Mouse (Mus musculus): ENCODE data around the gene Vapa. TPM values are rescaled to one million over a fixed set of nuclear protein-coding genes. Genes with fewer than 3 reads are reported as not detected.
"Not testable (repeated sequence)": the region's sequence is repeated elsewhere in the genome, so short reads cannot be mapped to it uniquely, and the experiment has no call there.

Gene Vapa
- polyA plus RNA-seq, 1 experiment from 2014 or later, result 204 TPM

- Histone ChIP-seq H3K9ac (no peak overlapping the region), H3K4me1 (no peaks in the 10 kb centered on the region), H3K27ac (no peak overlapping the region), H3K4me3 (replicated peaks) (no peak overlapping the region), H3K4me2 (no peak overlapping the region), H3K27me3 (replicated peaks) (no peaks in the 10 kb centered on the region), H3K36me3 (no peaks in the 10 kb centered on the region), H3K9me3 (no peaks in the 10 kb centered on the region)
- 64% methylated on average over 9 of the region's 9 CpGs for WGBS
- no peak for ATAC-seq (ENCODE audit: insufficient read depth, low FRiP score, low read depth)
Measured at GRCm38 (mm10) chr17:65558788-65559187, 54.6 kb downstream of the Vapa start.

DNA sequence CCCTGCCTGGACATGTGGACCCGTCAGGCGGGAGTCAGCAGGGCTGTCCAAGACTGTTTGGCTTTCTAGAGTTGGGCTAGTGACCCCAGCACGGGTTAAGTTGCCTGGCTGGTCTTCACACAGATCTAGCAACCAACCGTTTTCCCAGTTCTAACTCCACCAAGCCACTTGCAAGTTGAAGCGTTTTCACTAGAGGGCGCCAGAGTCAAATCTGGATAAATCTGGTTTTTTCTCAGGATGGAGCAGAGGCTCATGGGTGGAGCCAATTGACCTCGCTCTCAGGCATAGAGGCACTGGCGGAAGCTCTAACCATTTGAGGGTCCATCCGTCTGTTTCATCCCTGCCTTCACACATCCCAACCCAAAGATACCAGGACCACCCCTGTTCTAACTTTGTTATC, 55.1 kb downstream of the Vapa start:
- no peaks in the 10 kb centered on the region for H3K36me3 ChIP-seq
- H3K9ac ChIP-seq, result no peak overlapping the region
- WGBS, result 48% methylated on average over 9 of the region's 9 CpGs
- no peak overlapping the region for H3K4me3 ChIP-seq (replicated peaks)
- no peaks in the 10 kb centered on the region for H3K9me3 ChIP-seq
- ATAC-seq (ENCODE audit: insufficient read depth, low FRiP score, low read depth), result no peak
- H3K4me1 ChIP-seq, result no peaks in the 10 kb centered on the region
- no peak overlapping the region for H3K27ac ChIP-seq
- H3K4me2 ChIP-seq, result no peak overlapping the region
- H3K27me3 ChIP-seq (replicated peaks), result no peaks in the 10 kb centered on the region

- ATAC-seq (ENCODE audit: insufficient read depth, low FRiP score, low read depth), result no peak
- no peaks in the 10 kb centered on the region for H3K4me1 ChIP-seq
- no peaks in the 10 kb centered on the region for H3K36me3 ChIP-seq
- no peak overlapping the region for H3K4me3 ChIP-seq (replicated peaks)
- H3K4me2 ChIP-seq, result no peak overlapping the region
- no peak overlapping the region for H3K27ac ChIP-seq
- H3K9me3 ChIP-seq, result no peaks in the 10 kb centered on the region
- no peaks in the 10 kb centered on the region for H3K27me3 ChIP-seq (replicated peaks)
- H3K9ac ChIP-seq, result no peak overlapping the region
- WGBS, result 60% methylated on average over 6 of the region's 6 CpGs
Measured at GRCm38 (mm10) chr17:65557212-65557611, 56.1 kb downstream of the Vapa start.

- no peaks in the 10 kb centered on the region for H3K36me3 ChIP-seq
- WGBS, result 57% methylated on average over 10 of the region's 10 CpGs
- ATAC-seq (ENCODE audit: insufficient read depth, low FRiP score, low read depth), result no peak
- H3K27ac ChIP-seq, result no peak overlapping the region
- no peaks in the 10 kb centered on the region for H3K27me3 ChIP-seq (replicated peaks)
- no peaks in the 10 kb centered on the region for H3K4me1 ChIP-seq
- H3K4me3 ChIP-seq (replicated peaks), result no peak overlapping the region
- H3K9ac ChIP-seq, result no peak overlapping the region
- no peak overlapping the region for H3K4me2 ChIP-seq
- no peaks in the 10 kb centered on the region for H3K9me3 ChIP-seq
Measured at GRCm38 (mm10) chr17:65556798-65557197, 56.6 kb downstream of the Vapa start.

DNA sequence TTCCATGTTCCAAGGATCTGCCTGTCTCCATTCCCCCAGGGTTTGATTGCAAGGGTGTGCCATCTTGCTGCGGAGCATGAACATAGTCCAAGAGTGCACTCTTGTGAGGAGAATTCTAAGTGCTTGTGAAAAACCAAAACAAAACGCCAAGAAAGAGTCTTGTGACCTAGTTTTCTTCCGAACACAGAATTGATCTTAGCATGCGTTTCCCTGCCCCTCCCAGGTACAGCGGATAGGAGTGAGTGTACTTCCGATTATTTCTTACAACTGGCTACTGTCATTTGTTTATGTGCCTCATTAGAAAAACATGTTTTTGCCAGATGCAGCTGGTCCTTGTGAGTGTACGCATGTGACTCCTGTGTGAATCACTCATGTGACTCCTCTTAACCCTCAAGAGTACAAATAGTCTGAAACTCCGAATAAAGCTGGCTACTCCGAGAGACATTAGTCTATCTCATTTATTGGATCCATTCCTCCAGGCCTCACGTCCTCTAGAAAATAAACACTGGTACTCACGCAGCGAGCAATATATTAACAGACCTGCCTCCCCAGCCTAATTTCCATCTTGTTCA, 60.8 kb downstream of the Vapa start:
- Histone ChIP-seq H3K27ac (no peak overlapping the region), H3K27me3 (replicated peaks) (no peaks in the 10 kb centered on the region), H3K4me1 (0 out of 2 replicates have a peak, but pooled peaks cover 2% of the 10 kb centered on the region), H3K9ac (no peak overlapping the region), H3K9me3 (no peaks in the 10 kb centered on the region), H3K36me3 (no peaks in the 10 kb centered on the region), H3K4me2 (no peak overlapping the region), H3K4me3 (replicated peaks) (no peak overlapping the region)
- ATAC-seq (ENCODE audit: insufficient read depth, low FRiP score, low read depth), result no peak
- 49% methylated on average over 12 of the region's 12 CpGs for WGBS

DNA sequence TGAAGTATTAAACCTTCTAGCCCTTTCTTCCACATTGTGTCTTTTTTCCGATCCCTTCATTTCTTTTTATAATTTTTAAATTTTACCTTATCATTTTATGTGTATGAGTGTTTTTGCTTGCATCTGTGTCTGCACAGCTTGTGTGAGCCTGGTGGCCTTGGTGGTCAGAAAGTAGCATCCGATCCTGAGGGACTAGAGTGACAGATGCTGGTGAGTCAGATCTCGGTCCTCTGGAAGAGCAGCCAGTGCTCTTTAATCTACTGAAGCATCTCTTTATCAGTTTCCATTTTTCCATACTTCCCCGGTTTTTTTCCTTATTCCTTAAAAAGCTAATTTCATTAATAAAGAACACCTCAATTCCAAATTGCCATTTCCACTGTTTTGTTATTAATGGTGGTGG, 63.0 kb downstream of the Vapa start:
- Histone ChIP-seq H3K4me2 (no peak overlapping the region), H3K9ac (no peak overlapping the region)
- no peak for ATAC-seq (ENCODE audit: insufficient read depth, low FRiP score, low read depth)

GRCm38 (mm10) chr17:65548698-65549365, 64.5 kb downstream of the Vapa start:
- Histone ChIP-seq H3K4me1 (0 out of 2 replicates have a peak, but pooled peaks cover 2% of the 10 kb centered on the region), H3K4me2 (no peak overlapping the region), H3K27ac (no peak overlapping the region), H3K27me3 (replicated peaks) (no peaks in the 10 kb centered on the region), H3K9me3 (no peaks in the 10 kb centered on the region), H3K4me3 (replicated peaks) (no peak overlapping the region), H3K9ac (no peak overlapping the region), H3K36me3 (no peaks in the 10 kb centered on the region)
- peak; percentile 43; the same call in 1 of the 2 replicates for ATAC-seq (ENCODE audit: insufficient read depth, low FRiP score, low read depth)
- 43% methylated on average over 18 of the region's 18 CpGs for WGBS

More for the DNA sequence above, 63.0 kb downstream of the Vapa start:
- Histone ChIP-seq H3K27me3 (replicated peaks) (no peaks in the 10 kb centered on the region), H3K9me3 (no peaks in the 10 kb centered on the region), H3K4me1 (0 out of 2 replicates have a peak, but pooled peaks cover 2% of the 10 kb centered on the region), H3K36me3 (no peaks in the 10 kb centered on the region), H3K4me3 (replicated peaks) (no peak overlapping the region), H3K27ac (no peak overlapping the region)
- WGBS, result 86% methylated on average over 4 of the region's 4 CpGs

DNA sequence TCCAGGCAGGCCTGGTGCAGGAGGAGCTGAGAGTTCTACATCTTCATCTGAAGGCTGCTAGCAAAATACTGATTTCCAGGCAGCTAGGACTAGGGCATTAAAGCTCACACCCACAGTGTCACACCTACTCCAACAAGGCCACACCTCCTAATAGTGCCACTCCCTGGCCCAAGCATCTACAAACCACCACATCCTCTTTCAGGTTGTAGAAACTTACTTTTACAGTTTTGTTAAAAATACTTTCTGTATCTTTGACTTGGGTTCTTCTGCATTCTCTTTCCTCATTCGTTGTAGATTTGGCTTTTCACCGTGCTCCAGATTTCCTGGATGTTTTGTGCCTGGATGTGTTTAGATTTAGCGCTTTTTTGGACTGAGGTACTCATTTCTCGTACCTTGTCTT, 67.1 kb downstream of the Vapa start:
- not testable (repeated sequence) for H3K4me3 ChIP-seq (replicated peaks); H3K27me3 ChIP-seq (replicated peaks); H3K27ac ChIP-seq; H3K4me2 ChIP-seq; H3K9me3 ChIP-seq; H3K9ac ChIP-seq; H3K4me1 ChIP-seq; H3K36me3 ChIP-seq; ATAC-seq (ENCODE audit: insufficient read depth, low FRiP score, low read depth)
- 84% methylated on average over 4 of the region's 4 CpGs for WGBS

DNA sequence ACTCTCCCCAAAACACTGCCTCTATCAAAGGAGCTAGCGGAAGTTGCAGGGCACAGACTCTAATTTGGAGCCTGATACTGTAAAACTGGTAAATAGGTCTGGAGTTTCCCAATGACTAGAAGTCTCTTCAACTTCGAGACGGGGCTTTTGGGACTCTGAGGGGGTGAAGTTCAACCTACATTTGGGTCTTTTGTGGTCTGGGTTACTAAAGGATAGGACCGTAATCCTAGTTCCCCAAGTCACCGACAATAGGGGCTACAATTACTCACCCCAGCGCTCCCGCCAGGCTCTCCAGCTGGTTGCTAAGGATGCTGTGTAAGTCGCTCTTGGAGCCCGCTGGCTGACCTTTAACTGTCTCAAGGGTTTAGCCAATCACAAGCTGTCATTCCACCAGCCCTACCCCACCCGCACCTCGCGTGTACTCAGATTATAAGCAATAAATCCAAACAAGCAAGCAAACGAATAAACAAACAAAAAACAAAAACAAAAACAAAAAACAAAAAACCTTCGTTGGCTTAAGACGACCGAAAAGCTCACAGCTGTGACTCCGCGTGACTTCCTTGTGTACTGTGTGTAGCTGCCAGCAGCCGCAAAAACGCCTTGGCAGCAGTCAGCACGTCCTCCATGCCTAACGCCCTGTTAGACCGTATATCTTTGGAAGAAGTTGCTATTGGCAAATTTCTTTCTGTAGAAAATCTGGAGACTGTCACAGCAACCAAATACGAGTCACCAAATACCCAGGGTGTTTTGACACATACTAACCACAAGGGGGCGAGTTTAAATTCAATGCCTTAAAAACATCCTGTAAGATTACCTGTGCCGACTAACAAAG, 72.7 kb downstream of the Vapa start, which contains the start of gene Tmem232:
Gene Tmem232 (minus strand): TSS at position 342 of the 832 bp plus-strand sequence.
- WGBS, result 17% methylated on average over 26 of the region's 26 CpGs
- H3K4me1 ChIP-seq, result no peaks in the 10 kb centered on the region
- peak; percentile 70; the same call in 1 of the 2 replicates for ATAC-seq (ENCODE audit: insufficient read depth, low FRiP score, low read depth)
- H3K4me3 ChIP-seq (replicated peaks), result peak within 1 kb of the TSS; percentile 21
- no peaks in the 10 kb centered on the region for H3K36me3 ChIP-seq
- no peak within 1 kb of the TSS for H3K9ac ChIP-seq
- H3K27me3 ChIP-seq (replicated peaks), result no peaks in the 10 kb centered on the region
- peak within 1 kb of the TSS; percentile 56 for H3K4me2 ChIP-seq
- H3K9me3 ChIP-seq, result no peaks in the 10 kb centered on the region
- H3K27ac ChIP-seq, result no peak within 1 kb of the TSS

DNA sequence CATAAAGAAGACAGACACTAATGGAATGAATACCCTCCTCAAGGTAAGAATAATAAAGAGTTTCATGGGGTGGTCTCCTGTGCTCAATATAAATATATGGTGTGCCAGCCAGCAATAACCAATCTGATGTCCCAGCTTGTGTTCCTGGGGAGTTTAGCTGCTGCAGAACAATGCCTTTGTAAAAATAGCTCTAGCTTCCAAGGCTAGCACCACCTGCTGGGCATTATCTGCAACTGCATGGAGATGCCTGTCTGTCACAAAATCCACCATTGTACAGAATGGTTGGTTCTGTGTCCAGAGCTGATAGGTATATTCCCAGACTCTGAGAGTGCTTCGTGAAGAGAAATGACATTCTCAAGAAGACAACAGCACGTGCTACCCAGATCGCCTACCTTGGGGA, 77.2 kb downstream of the Vapa start:
- Histone ChIP-seq H3K36me3 (no peaks in the 10 kb centered on the region), H3K9ac (no peak overlapping the region), H3K4me3 (replicated peaks) (no peak overlapping the region), H3K27ac (no peak overlapping the region), H3K9me3 (no peaks in the 10 kb centered on the region), H3K4me1 (no peaks in the 10 kb centered on the region), H3K4me2 (no peak overlapping the region), H3K27me3 (replicated peaks) (no peaks in the 10 kb centered on the region)
- ATAC-seq (ENCODE audit: insufficient read depth, low FRiP score, low read depth), result no peak
- 28% methylated on average over 3 of the region's 3 CpGs for WGBS

DNA sequence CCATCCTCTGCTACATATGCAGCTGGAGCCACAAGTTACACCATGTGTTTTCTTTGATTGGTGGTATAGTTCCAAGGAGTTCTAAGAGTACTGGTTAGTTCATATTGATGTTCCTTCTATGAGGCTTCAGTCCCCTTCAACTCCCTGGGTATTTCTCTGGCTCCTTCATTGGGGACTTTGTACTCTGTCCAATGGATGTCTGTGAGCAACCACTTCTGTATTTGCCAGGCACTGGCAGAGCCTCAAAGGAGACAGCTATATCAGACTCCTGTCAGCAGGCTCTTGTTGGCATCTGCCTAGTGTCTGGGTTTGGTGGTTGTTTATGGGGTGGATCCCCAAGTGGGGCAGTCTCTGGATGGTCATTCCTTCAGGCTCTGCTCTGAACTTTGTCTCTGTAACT, 81.0 kb downstream of the Vapa start:
- H3K9me3 ChIP-seq; H3K4me2 ChIP-seq; H3K27me3 ChIP-seq (replicated peaks); H3K4me3 ChIP-seq (replicated peaks); H3K9ac ChIP-seq; H3K4me1 ChIP-seq; H3K27ac ChIP-seq; ATAC-seq (ENCODE audit: insufficient read depth, low FRiP score, low read depth); H3K36me3 ChIP-seq: not testable (repeated sequence)
